Mouse (Mus musculus) liver, embryonic 14.5 days (tissue): ENCODE results near the gene Gm10401. TPM values are rescaled to one million over a fixed set of nuclear protein-coding genes. Genes with fewer than 3 reads are reported as not detected.

Source experiments
- ATAC-seq: fragments of 200-750 bp; cut with Nextera tagmentation; 2 replicates; pipeline ENCODE4 v1.8.0; 2017; ENCODE audit warnings: moderate number of reproducible peaks, mild to moderate bottlenecking, moderate library complexity; ENCODE audit not compliant: insufficient read depth
- DNase-seq, 3 experiments: peaks; one replicate each; pipeline ENCODE4 v3.0.0-alpha.2; 2012 to 2013; ENCODE audit warnings: low read depth in 3 of 3, low spot score in 3 of 3
- H3K27ac ChIP-seq: fragments of 300-500 bp; sonication (generic); 2 replicates; pipeline ENCODE4 v1.5.1; 2014; ENCODE audit warnings: moderate library complexity, mild to moderate bottlenecking, control low read depth, inconsistent platforms
- H3K27me3 ChIP-seq: fragments of 300-500 bp; sonication (generic); 2 replicates; pipeline ENCODE4 v1.6.1; 2014; ENCODE audit warnings: mild to moderate bottlenecking, low read length, moderate library complexity; ENCODE audit not compliant: control insufficient read depth, insufficient read depth
- H3K36me3 ChIP-seq: fragments of 300-500 bp; sonication (generic); replicated peaks from 2 replicates; pipeline ENCODE4 v1.6.1; 2014; ENCODE audit warnings: low read depth; ENCODE audit not compliant: control insufficient read depth, insufficient read depth
- H3K4me1 ChIP-seq, 2 experiments: fragments of 200-500 bp in 1 of 2; fragments of 300-500 bp in 1 of 2; sonication (generic) in 1 of 2; replicated peaks; 2 replicates each; pipeline ENCODE4 v1.6.1; 2012 to 2014; ENCODE audit warnings: antibody characterized with exemption in 1 of 2, inconsistent platforms in 1 of 2, low read length in 1 of 2; ENCODE audit not compliant: control insufficient read depth in 2 of 2, insufficient read depth in 2 of 2
- H3K4me2 ChIP-seq: fragments of 300-500 bp; sonication (generic); 2 replicates; pipeline ENCODE4 v1.6.1; 2014; ENCODE audit warnings: low read depth, mild to moderate bottlenecking, control low read depth, moderate library complexity
- H3K4me3 ChIP-seq, 2 experiments: fragments of 200-500 bp in 1 of 2; fragments of 300-500 bp in 1 of 2; sonication (generic) in 1 of 2; 2 replicates each; pipeline ENCODE4 v1.5.1; 2012 to 2014; ENCODE audit warnings: low read depth in 2 of 2, low read length in 2 of 2, mild to moderate bottlenecking in 2 of 2, control low read depth in 1 of 2, inconsistent platforms in 1 of 2, moderate library complexity in 1 of 2; ENCODE audit not compliant: insufficient read depth in 1 of 2
- H3K9ac ChIP-seq: fragments of 300-500 bp; sonication (generic); replicated peaks from 2 replicates; pipeline ENCODE4 v1.6.1; 2014; ENCODE audit warnings: mild to moderate bottlenecking, control low read depth, moderate library complexity
- H3K9me3 ChIP-seq: fragments of 300-500 bp; sonication (generic); 2 replicates; pipeline ENCODE4 v1.6.1; 2016; ENCODE audit warnings: low read length, mixed read lengths; ENCODE audit not compliant: control insufficient read depth
- CTCF ChIP-seq: IDR thresholded peaks from 2 replicates; pipeline ENCODE4 v1.5.1; 2016; ENCODE audit warnings: antibody characterized with exemption, low read depth, control low read depth
- EP300 ChIP-seq: IDR thresholded peaks from 2 replicates; pipeline ENCODE4 v1.6.1; 2016; ENCODE audit warnings: antibody characterized with exemption, low read depth
- WGBS: fragments of 180-500 bp; shearing (Covaris S2); extraction: QIAGEN DNeasy Blood & Tissue Kit; methylation state at CpG from one replicate; pipeline ENCODE4 v1.1.7; 2014; ENCODE audit not compliant: insufficient replicate concordance; 5-methylcytosine and 5-hydroxymethylcytosine counted together
- polyA plus RNA-seq, 2 experiments: library from polyadenylated mRNA; depleted of rRNA in 1 of 2; stranded (reverse) in 1 of 2; unstranded in 1 of 2; fragments of >200 nt; fragmentation: Nextera tagmentation in 1 of 2; extraction: Ambion mirVana in 1 of 2; gene quantifications; 2 replicates each; pipeline versions ENCODE4 v1.2.1 to v1.2.3; 2012 to 2014

The Gm10401 gene
- polyA plus RNA-seq (2012; rRNA removed) (0.07 TPM in 1 of 2 replicates, not detected in the other), polyA plus RNA-seq (2014; fragmentation: Nextera tagmentation; extraction: Ambion mirVana) (11.9 and 14.0 TPM in 2 replicates)

DNA sequence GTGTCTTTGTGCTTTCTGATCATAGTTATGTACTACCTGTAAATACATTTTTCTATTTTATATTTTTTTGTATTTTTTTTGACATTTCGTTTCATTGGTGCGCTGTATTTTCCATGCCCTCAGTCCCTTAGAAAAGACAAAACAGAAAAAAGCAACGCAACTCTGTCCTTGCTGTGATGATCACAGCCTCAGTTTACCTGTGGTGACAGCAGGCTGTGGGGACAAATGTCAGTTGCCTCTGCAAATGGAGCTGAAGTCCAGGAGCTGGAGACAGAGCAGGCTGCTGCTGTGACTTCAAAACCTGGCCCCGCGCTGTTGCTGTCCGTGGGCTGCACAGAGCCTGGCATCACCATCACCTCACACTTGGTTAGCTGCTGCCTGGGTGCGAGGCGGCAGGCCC lies at the start of gene Gm10401:
TSS of gene Gm10401 (minus strand) at position 101 of the 400 bp plus-strand sequence.
- no peak within 1 kb of the TSS for H3K27ac ChIP-seq
- H3K4me3 ChIP-seq = no peak within 1 kb of the TSS
- no peak for DNase-seq
- no peaks in the 10 kb centered on the region for H3K4me1 ChIP-seq
- H3K9ac ChIP-seq = no peak within 1 kb of the TSS
- H3K27me3 ChIP-seq = no peaks in the 10 kb centered on the region
- TF ChIP-seq CTCF = no peak
- no peak for TF ChIP-seq EP300
- ATAC-seq = no peak
- H3K9me3 ChIP-seq = no peaks in the 10 kb centered on the region
- WGBS = 91% methylated on average over 8 of the region's 8 CpGs
- H3K36me3 ChIP-seq = peaks cover 42% of the 10 kb centered on the region
- no peak within 1 kb of the TSS for H3K4me2 ChIP-seq

DNA sequence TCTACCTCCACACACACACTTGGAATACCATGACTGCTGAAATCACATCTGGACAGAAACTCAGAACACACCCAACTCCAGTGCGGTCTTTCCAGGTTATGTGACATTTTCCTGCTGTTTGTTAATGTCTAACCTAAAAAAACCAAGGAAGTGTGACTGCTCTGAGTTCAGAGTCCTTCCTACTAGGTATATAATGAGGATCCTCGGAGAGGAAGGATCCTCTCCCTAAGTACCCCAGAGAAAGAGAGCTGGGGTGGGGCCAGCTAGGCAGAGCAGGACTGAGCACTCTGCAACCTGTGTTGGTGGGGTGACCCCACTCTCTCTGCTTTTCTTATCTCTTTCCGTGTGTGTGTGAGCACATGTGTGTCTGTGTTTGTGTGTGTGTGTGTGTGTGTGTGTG lies 49.3 kb upstream of the Gm10401 start:
- WGBS = 62% methylated on average over 3 of the region's 3 CpGs
- Histone ChIP-seq H3K36me3 (peaks cover 26% of the 10 kb centered on the region), H3K9ac (no peak overlapping the region), H3K4me1 (peaks cover 0 to 3% of the 10 kb centered on the region in 2 experiments; a peak in 1 of 4 replicates), H3K9me3 (no peaks in the 10 kb centered on the region), H3K4me2 (no peak overlapping the region), H3K27me3 (no peaks in the 10 kb centered on the region), H3K4me3 (no peak overlapping the region), H3K27ac (no peak overlapping the region)
- no peak for DNase-seq
- ATAC-seq = no peak
- TF ChIP-seq CTCF (no peak), EP300 (no peak)

DNA sequence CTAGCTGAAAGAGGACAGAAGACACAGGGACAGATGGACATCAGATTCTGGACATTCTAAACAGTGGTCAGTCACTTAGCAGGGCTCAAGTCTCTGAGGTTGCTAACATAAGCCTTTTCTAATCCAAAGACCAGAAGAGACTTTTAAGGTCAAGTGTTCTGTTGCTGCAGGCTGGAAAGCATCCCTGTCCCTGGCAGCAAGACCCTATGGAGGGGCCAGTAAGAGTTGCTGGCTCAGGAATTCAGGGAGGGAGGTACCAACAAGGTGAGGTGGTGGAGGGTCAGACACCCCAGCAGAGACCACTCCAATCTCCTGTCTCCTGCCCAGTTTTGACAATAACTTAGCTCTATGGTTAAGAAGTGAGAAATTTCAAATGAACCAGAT lies 48.6 kb upstream of the Gm10401 start:
- H3K36me3 ChIP-seq = peaks cover 26% of the 10 kb centered on the region
- no peak overlapping the region for H3K9ac ChIP-seq
- no peaks in the 10 kb centered on the region; a peak in 1 of 4 replicates for H3K4me1 ChIP-seq
- H3K9me3 ChIP-seq = no peaks in the 10 kb centered on the region
- H3K27me3 ChIP-seq = no peaks in the 10 kb centered on the region
- TF ChIP-seq EP300 (no peak), CTCF (no peak)
- H3K4me3 ChIP-seq = no peak overlapping the region
- DNase-seq = no peak
- H3K4me2 ChIP-seq = no peak overlapping the region
- no peak overlapping the region for H3K27ac ChIP-seq
- ATAC-seq = no peak

DNA sequence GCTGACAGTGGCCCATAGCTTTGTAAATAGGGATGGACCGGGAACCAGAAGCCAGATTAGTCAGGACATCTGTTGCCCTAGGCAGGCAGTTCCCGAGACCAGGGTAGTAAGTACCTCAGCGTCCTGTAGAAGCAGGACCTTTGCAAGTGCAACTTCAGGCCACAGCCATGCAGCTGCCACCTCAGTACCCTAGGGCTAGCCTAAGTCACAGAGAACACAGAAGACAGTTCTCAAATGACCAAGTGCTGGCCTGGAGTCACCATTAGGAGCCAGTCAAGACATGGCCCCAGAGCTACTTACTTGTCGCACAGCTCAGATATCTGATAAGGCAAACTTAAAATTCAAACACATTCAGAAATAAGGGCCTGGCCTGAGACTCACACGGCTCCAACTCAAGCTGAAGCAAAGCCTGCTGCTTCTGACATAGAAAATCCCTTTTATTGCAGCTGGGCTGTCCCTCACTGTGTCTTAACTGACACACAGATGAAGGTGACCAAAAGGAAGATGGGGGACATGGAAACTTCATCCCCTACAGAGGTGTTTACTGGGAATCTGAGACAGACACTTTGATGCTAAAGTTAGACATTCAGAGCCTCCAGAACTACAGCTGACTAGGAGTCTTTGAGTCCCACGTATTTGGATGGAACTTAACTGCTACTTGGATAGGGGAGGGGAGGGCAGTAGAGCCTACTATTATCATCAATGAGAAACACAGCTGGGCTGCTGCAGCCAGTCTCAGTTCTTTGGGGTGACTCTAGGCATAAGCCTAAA lies 48.1 kb upstream of the Gm10401 start:
- WGBS = 66% methylated on average over 6 of the region's 6 CpGs
- Histone ChIP-seq H3K4me1 (no peaks in the 10 kb centered on the region; a peak in 1 of 4 replicates), H3K27ac (no peak overlapping the region), H3K36me3 (peaks cover 26% of the 10 kb centered on the region), H3K9ac (no peak overlapping the region), H3K9me3 (no peaks in the 10 kb centered on the region), H3K4me3 (no peak overlapping the region), H3K4me2 (no peak overlapping the region), H3K27me3 (no peaks in the 10 kb centered on the region)
- no peak for DNase-seq
- ATAC-seq = no peak
- no peak for TF ChIP-seq EP300
- TF ChIP-seq CTCF = no peak

DNA sequence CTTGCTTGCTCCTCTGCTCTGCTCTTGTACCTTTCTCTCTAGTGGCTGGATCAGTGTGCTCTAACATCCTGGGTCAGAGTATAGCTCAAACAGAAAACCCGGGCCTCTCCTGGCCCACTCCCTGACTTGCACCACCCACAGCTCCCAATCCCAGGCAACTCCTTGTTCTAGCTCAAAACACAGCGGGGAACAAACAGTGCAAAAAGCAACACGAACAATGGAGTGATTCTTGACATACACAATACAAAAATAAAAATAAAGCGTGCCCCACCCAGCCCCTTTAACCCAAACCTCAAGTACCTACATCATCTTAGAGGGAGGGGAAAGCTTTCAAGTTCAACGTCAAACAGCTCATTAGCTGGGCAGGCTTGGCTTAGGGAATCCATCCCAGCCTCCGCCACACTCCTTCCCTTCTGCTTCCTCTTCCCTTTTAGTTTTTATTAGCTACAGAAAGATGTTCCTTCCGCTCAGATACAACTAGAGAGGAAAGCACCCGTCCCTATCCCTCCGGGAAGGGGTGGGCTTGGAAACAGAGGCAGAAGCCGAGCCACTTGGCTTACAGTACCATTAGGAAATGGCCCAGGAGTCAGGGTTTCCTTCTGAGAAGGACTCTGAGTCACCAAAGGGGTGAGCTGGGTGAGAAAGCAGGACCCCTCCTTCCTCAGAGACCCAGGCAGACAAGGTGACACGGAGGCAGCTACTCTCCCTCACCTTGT lies 47.3 kb upstream of the Gm10401 start:
- ATAC-seq = no peak
- no peak overlapping the region for H3K4me3 ChIP-seq
- no peaks in the 10 kb centered on the region for H3K27me3 ChIP-seq
- no peak overlapping the region for H3K9ac ChIP-seq
- no peak for DNase-seq
- no peak for TF ChIP-seq EP300
- TF ChIP-seq CTCF = no peak
- H3K4me2 ChIP-seq = no peak overlapping the region
- no peak overlapping the region for H3K27ac ChIP-seq
- H3K36me3 ChIP-seq = peaks cover 21% of the 10 kb centered on the region
- no peaks in the 10 kb centered on the region for H3K9me3 ChIP-seq
- no peaks in the 10 kb centered on the region; a peak in 1 of 4 replicates for H3K4me1 ChIP-seq
- 73% methylated on average over 11 of the region's 11 CpGs for WGBS
